Mouse (Mus musculus) intestine, postnatal 0 days (tissue): ENCODE data around the gene Rps23. TPM values are rescaled to one million over a fixed set of nuclear protein-coding genes. Genes with fewer than 3 reads are reported as not detected.

Experiments used
- ATAC-seq: fragments of 200-750 bp; cut with Nextera tagmentation; 2 replicates; pipeline ENCODE4 v1.8.0; 2017; ENCODE audit warnings: mild to moderate bottlenecking, moderate TSS enrichment, moderate library complexity
- H3K27ac ChIP-seq: fragments of 300-500 bp; sonication (generic); 2 replicates; pipeline ENCODE4 v1.5.1; 2014; ENCODE audit warnings: mild to moderate bottlenecking, low read depth, low read length, moderate library complexity
- H3K27me3 ChIP-seq: fragments of 300-500 bp; sonication (generic); replicated peaks from 2 replicates; pipeline ENCODE4 v1.6.1; 2014; ENCODE audit warnings: low read length, mixed read lengths; ENCODE audit not compliant: control insufficient read depth, insufficient read depth
- H3K36me3 ChIP-seq: fragments of 300-500 bp; sonication (generic); 2 replicates; pipeline ENCODE4 v1.6.1; 2014; ENCODE audit warnings: mild to moderate bottlenecking, moderate library complexity; ENCODE audit not compliant: control insufficient read depth, insufficient read depth
- H3K4me1 ChIP-seq: fragments of 300-500 bp; sonication (generic); replicated peaks from 2 replicates; pipeline ENCODE4 v1.6.1; 2014; ENCODE audit warnings: antibody characterized with exemption, low read length, mixed read lengths; ENCODE audit not compliant: control insufficient read depth, insufficient read depth
- H3K4me2 ChIP-seq: fragments of 300-500 bp; sonication (generic); replicated peaks from 2 replicates; pipeline ENCODE4 v1.6.1; 2014; ENCODE audit warnings: low read depth, mild to moderate bottlenecking, moderate library complexity
- H3K4me3 ChIP-seq: fragments of 300-500 bp; sonication (generic); 2 replicates; pipeline ENCODE4 v1.5.1; 2014; ENCODE audit warnings: low read depth, low read length
- H3K9ac ChIP-seq: fragments of 300-500 bp; sonication (generic); 2 replicates; pipeline ENCODE4 v1.6.1; 2014; ENCODE audit warnings: mild to moderate bottlenecking, low read depth, low read length
- H3K9me3 ChIP-seq: fragments of 300-500 bp; sonication (generic); 2 replicates; pipeline ENCODE4 v1.6.1; 2016; ENCODE audit warnings: mixed run types; ENCODE audit not compliant: control insufficient read depth
- CTCF ChIP-seq: sonication (generic); IDR thresholded peaks from 2 replicates; pipeline ENCODE4 v1.5.1; 2016; ENCODE audit warnings: low read depth, mild to moderate bottlenecking, control low read depth, antibody characterized with exemption, moderate library complexity
- WGBS: fragments of 180-500 bp; shearing (Covaris S2); extraction: QIAGEN DNeasy Blood & Tissue Kit; methylation state at CpG from one replicate; pipeline ENCODE4 v1.1.7; 2014; 5-methylcytosine and 5-hydroxymethylcytosine counted together
- polyA plus RNA-seq: library from polyadenylated mRNA; unstranded; fragments of >200 nt; fragmentation: Nextera tagmentation; extraction: Ambion mirVana; gene quantifications from 2 replicates; pipeline ENCODE4 v1.2.1, GENCODE M21; 2015

Gene Rps23
- polyA plus RNA-seq, 1 experiment from 2014 or later, result 200 TPM

GRCm38 (mm10) chr13:90929847-90930246 lies 7.1 kb downstream of the Rps23 start:
- Histone ChIP-seq H3K9me3 (no peaks in the 10 kb centered on the region), H3K27ac (no peak overlapping the region), H3K36me3 (peaks cover 20% of the 10 kb centered on the region), H3K9ac (no peak overlapping the region), H3K4me1 (no peaks in the 10 kb centered on the region), H3K4me3 (no peak overlapping the region), H3K4me2 (no peak overlapping the region), H3K27me3 (no peaks in the 10 kb centered on the region)
- no peak for ATAC-seq
- peak; percentile 86 for TF ChIP-seq CTCF
- WGBS, result 21% methylated on average over 5 of the region's 5 CpGs

- Histone ChIP-seq H3K27me3 (no peaks in the 10 kb centered on the region), H3K9me3 (no peaks in the 10 kb centered on the region), H3K36me3 (no peaks in the 10 kb centered on the region), H3K4me1 (no peaks in the 10 kb centered on the region), H3K4me3 (no peak overlapping the region), H3K27ac (no peak overlapping the region), H3K4me2 (no peak overlapping the region), H3K9ac (no peak overlapping the region)
- no peak for TF ChIP-seq CTCF
- ATAC-seq, result no peak
- WGBS, result 73% methylated on average over 3 of the region's 3 CpGs
Observed at GRCm38 (mm10) chr13:90933256-90933655, 10.5 kb downstream of the Rps23 start.

GRCm38 (mm10) chr13:90935852-90936251 lies 13.1 kb downstream of the Rps23 start:
- no peaks in the 10 kb centered on the region for H3K4me1 ChIP-seq
- 79% methylated on average over 7 of the region's 7 CpGs for WGBS
- TF ChIP-seq CTCF, result no peak
- no peak for ATAC-seq
- no peak overlapping the region for H3K9ac ChIP-seq
- no peaks in the 10 kb centered on the region for H3K9me3 ChIP-seq
- H3K4me3 ChIP-seq, result no peak overlapping the region
- no peaks in the 10 kb centered on the region for H3K27me3 ChIP-seq
- H3K27ac ChIP-seq, result no peak overlapping the region
- H3K36me3 ChIP-seq, result no peaks in the 10 kb centered on the region
- no peak overlapping the region for H3K4me2 ChIP-seq

GRCm38 (mm10) chr13:90939192-90939591 lies 16.4 kb downstream of the Rps23 start:
- Histone ChIP-seq H3K36me3 (no peaks in the 10 kb centered on the region), H3K4me1 (no peaks in the 10 kb centered on the region), H3K27me3 (no peaks in the 10 kb centered on the region), H3K9me3 (no peaks in the 10 kb centered on the region), H3K27ac (no peak overlapping the region), H3K4me2 (no peak overlapping the region), H3K4me3 (no peak overlapping the region), H3K9ac (no peak overlapping the region)
- 41% methylated on average over 6 of the region's 6 CpGs for WGBS
- no peak for ATAC-seq
- TF ChIP-seq CTCF, result no peak

- Histone ChIP-seq H3K9ac (no peak overlapping the region), H3K9me3 (no peaks in the 10 kb centered on the region), H3K27ac (no peak overlapping the region), H3K4me2 (no peak overlapping the region), H3K27me3 (no peaks in the 10 kb centered on the region), H3K36me3 (no peaks in the 10 kb centered on the region), H3K4me1 (no peaks in the 10 kb centered on the region), H3K4me3 (no peak overlapping the region)
- no peak for TF ChIP-seq CTCF
- 87% methylated on average over 5 of the region's 5 CpGs for WGBS
- no peak for ATAC-seq
Observed at GRCm38 (mm10) chr13:90939600-90939999, 16.8 kb downstream of the Rps23 start.

GRCm38 (mm10) chr13:90958894-90959293 lies 36.1 kb downstream of the Rps23 start:
- H3K9me3 ChIP-seq, result no peaks in the 10 kb centered on the region
- no peak overlapping the region for H3K4me2 ChIP-seq
- no peaks in the 10 kb centered on the region for H3K36me3 ChIP-seq
- no peak for TF ChIP-seq CTCF
- H3K27ac ChIP-seq, result no peak overlapping the region
- H3K27me3 ChIP-seq, result no peaks in the 10 kb centered on the region
- H3K9ac ChIP-seq, result no peak overlapping the region
- WGBS, result 52% methylated on average over 2 of the region's 2 CpGs
- no peak for ATAC-seq
- no peaks in the 10 kb centered on the region for H3K4me1 ChIP-seq
- no peak overlapping the region for H3K4me3 ChIP-seq

- no peak for TF ChIP-seq CTCF
- no peak overlapping the region for H3K4me2 ChIP-seq
- H3K27ac ChIP-seq, result no peak overlapping the region
- whole genome bisulfite sequencing, result 96% methylated on average over 8 of the region's 8 CpGs
- no peaks in the 10 kb centered on the region for H3K36me3 ChIP-seq
- no peaks in the 10 kb centered on the region for H3K4me1 ChIP-seq
- ATAC-seq, result no peak
- no peaks in the 10 kb centered on the region for H3K9me3 ChIP-seq
- H3K9ac ChIP-seq, result no peak overlapping the region
- no peaks in the 10 kb centered on the region for H3K27me3 ChIP-seq
- H3K4me3 ChIP-seq, result no peak overlapping the region
Observed at GRCm38 (mm10) chr13:90960591-90960990, 37.8 kb downstream of the Rps23 start.
